Mouse (Mus musculus): ENCODE data around the gene Cidec. TPM values are rescaled to one million over a fixed set of nuclear protein-coding genes. Genes with fewer than 3 reads are reported as not detected.

Cidec gene
- polyA plus RNA-seq, 1 experiment from 2014 or later = not detected

- H3K9me3 ChIP-seq = peaks cover 2% of the 10 kb centered on the region; the same call in 1 of the 2 replicates
- H3K4me3 ChIP-seq = no peak overlapping the region
- 66% methylated on average over 3 of the region's 3 CpGs for WGBS
- H3K4me2 ChIP-seq (replicated peaks) = no peak overlapping the region
- H3K9ac ChIP-seq = no peak overlapping the region
- no peak for ATAC-seq (ENCODE audit: low FRiP score, low read depth)
- no peaks in the 10 kb centered on the region for H3K36me3 ChIP-seq
- H3K27me3 ChIP-seq (replicated peaks) = 0 out of 2 replicates have a peak, but pooled peaks cover 3% of the 10 kb centered on the region
- no peak overlapping the region for H3K27ac ChIP-seq
- no peaks in the 10 kb centered on the region for H3K4me1 ChIP-seq
Measured at GRCm38 (mm10) chr6:113427397-113427796, 8.2 kb downstream of the Cidec start.

- Histone ChIP-seq H3K9ac (no peak overlapping the region), H3K27me3 (replicated peaks) (0 out of 2 replicates have a peak, but pooled peaks cover 3% of the 10 kb centered on the region), H3K4me2 (replicated peaks) (no peak overlapping the region), H3K27ac (no peak overlapping the region), H3K4me3 (no peak overlapping the region), H3K4me1 (no peaks in the 10 kb centered on the region), H3K9me3 (peaks cover 2% of the 10 kb centered on the region; the same call in 1 of the 2 replicates), H3K36me3 (no peaks in the 10 kb centered on the region)
- no peak for ATAC-seq (ENCODE audit: low FRiP score, low read depth)
- WGBS = 94% methylated on average over 4 of the region's 4 CpGs
Measured at GRCm38 (mm10) chr6:113426696-113427095, 8.9 kb downstream of the Cidec start.

GRCm38 (mm10) chr6:113424187-113424586 is 11.4 kb downstream of the Cidec start:
- no peaks in the 10 kb centered on the region for H3K36me3 ChIP-seq
- 85% methylated on average over 7 of the region's 7 CpGs for WGBS
- 0 out of 2 replicates have a peak, but pooled peaks cover 3% of the 10 kb centered on the region for H3K27me3 ChIP-seq (replicated peaks)
- ATAC-seq (ENCODE audit: low FRiP score, low read depth) = no peak
- H3K9ac ChIP-seq = no peak overlapping the region
- no peak overlapping the region for H3K27ac ChIP-seq
- no peak overlapping the region for H3K4me2 ChIP-seq (replicated peaks)
- H3K4me3 ChIP-seq = no peak overlapping the region
- peaks cover 3% of the 10 kb centered on the region; the same call in 1 of the 2 replicates for H3K4me1 ChIP-seq
- peaks cover 2% of the 10 kb centered on the region; the same call in 1 of the 2 replicates for H3K9me3 ChIP-seq

- ATAC-seq (ENCODE audit: low FRiP score, low read depth) = no peak
- 76% methylated on average over 4 of the region's 4 CpGs for WGBS
- H3K27me3 ChIP-seq (replicated peaks) = 0 out of 2 replicates have a peak, but pooled peaks cover 3% of the 10 kb centered on the region
- no peaks in the 10 kb centered on the region for H3K36me3 ChIP-seq
- H3K4me2 ChIP-seq (replicated peaks) = no peak overlapping the region
- H3K9me3 ChIP-seq = peaks cover 2% of the 10 kb centered on the region; the same call in 1 of the 2 replicates
- no peak overlapping the region for H3K9ac ChIP-seq
- no peak overlapping the region for H3K27ac ChIP-seq
- no peak overlapping the region for H3K4me3 ChIP-seq
- peaks cover 12% of the 10 kb centered on the region for H3K4me1 ChIP-seq
Measured at GRCm38 (mm10) chr6:113423000-113423399, 12.6 kb downstream of the Cidec start.

GRCm38 (mm10) chr6:113419199-113419587 is 16.4 kb downstream of the Cidec start, which contains the start of gene Rpusd3:
Gene Rpusd3 (minus strand): TSS chr6:113419340.
- H3K27ac ChIP-seq = no peak within 1 kb of the TSS
- H3K27me3 ChIP-seq (replicated peaks) = no peaks in the 10 kb centered on the region
- H3K4me2 ChIP-seq (replicated peaks) = peak within 1 kb of the TSS; percentile 75
- no peaks in the 10 kb centered on the region for H3K9me3 ChIP-seq
- H3K4me3 ChIP-seq = peak within 1 kb of the TSS; percentile 55
- WGBS = under 1% methylated on average over 25 of the region's 25 CpGs
- H3K9ac ChIP-seq = peak within 1 kb of the TSS; percentile 74
- ATAC-seq (ENCODE audit: low FRiP score, low read depth) = peak; percentile 98
- H3K4me1 ChIP-seq = peaks cover 17% of the 10 kb centered on the region
- peaks cover 17% of the 10 kb centered on the region; the same call in 1 of the 2 replicates for H3K36me3 ChIP-seq

- H3K4me2 ChIP-seq (replicated peaks) = peak overlapping the region; percentile 75
- peaks cover 23% of the 10 kb centered on the region; the same call in 1 of the 2 replicates for H3K36me3 ChIP-seq
- H3K4me3 ChIP-seq = peak overlapping the region; percentile 55
- ATAC-seq (ENCODE audit: low FRiP score, low read depth) = peak; percentile 74
- peaks cover 17% of the 10 kb centered on the region for H3K4me1 ChIP-seq
- H3K9me3 ChIP-seq = no peaks in the 10 kb centered on the region
- WGBS = 16% methylated on average over 16 of the region's 16 CpGs
- H3K9ac ChIP-seq = peak overlapping the region; percentile 74
- no peak overlapping the region for H3K27ac ChIP-seq
- H3K27me3 ChIP-seq (replicated peaks) = no peaks in the 10 kb centered on the region
Measured at GRCm38 (mm10) chr6:113418441-113419198, 16.9 kb downstream of the Cidec start.

GRCm38 (mm10) chr6:113416416-113416815 is 19.1 kb downstream of the Cidec start:
- Histone ChIP-seq H3K27me3 (replicated peaks) (no peaks in the 10 kb centered on the region), H3K4me1 (peaks cover 17% of the 10 kb centered on the region), H3K4me2 (replicated peaks) (no peak overlapping the region), H3K9me3 (no peaks in the 10 kb centered on the region), H3K9ac (no peak overlapping the region), H3K27ac (no peak overlapping the region), H3K4me3 (no peak overlapping the region), H3K36me3 (peaks cover 29% of the 10 kb centered on the region)
- 87% methylated on average over 5 of the region's 5 CpGs for WGBS
- ATAC-seq (ENCODE audit: low FRiP score, low read depth) = no peak

GRCm38 (mm10) chr6:113410001-113410400 is 25.6 kb downstream of the Cidec start:
- no peak overlapping the region for H3K4me2 ChIP-seq (replicated peaks)
- no peak overlapping the region for H3K9ac ChIP-seq
- peaks cover 37% of the 10 kb centered on the region for H3K36me3 ChIP-seq
- H3K9me3 ChIP-seq = no peaks in the 10 kb centered on the region
- ATAC-seq (ENCODE audit: low FRiP score, low read depth) = no peak
- no peaks in the 10 kb centered on the region for H3K27me3 ChIP-seq (replicated peaks)
- H3K4me1 ChIP-seq = no peaks in the 10 kb centered on the region
- H3K4me3 ChIP-seq = no peak overlapping the region
- WGBS = 74% methylated on average over 1 of the region's 1 CpGs
- H3K27ac ChIP-seq = no peak overlapping the region

- no peak overlapping the region for H3K4me3 ChIP-seq
- no peak for ATAC-seq (ENCODE audit: low FRiP score, low read depth)
- H3K27ac ChIP-seq = no peak overlapping the region
- H3K9me3 ChIP-seq = no peaks in the 10 kb centered on the region
- WGBS = 77% methylated on average over 9 of the region's 9 CpGs
- peaks cover 18% of the 10 kb centered on the region; the same call in 1 of the 2 replicates for H3K36me3 ChIP-seq
- H3K27me3 ChIP-seq (replicated peaks) = no peaks in the 10 kb centered on the region
- no peak overlapping the region for H3K9ac ChIP-seq
- no peaks in the 10 kb centered on the region for H3K4me1 ChIP-seq
- H3K4me2 ChIP-seq (replicated peaks) = no peak overlapping the region
Measured at GRCm38 (mm10) chr6:113406683-113407082, 28.9 kb downstream of the Cidec start.

- 89% methylated on average over 6 of the region's 6 CpGs for WGBS
- Histone ChIP-seq H3K9me3 (no peaks in the 10 kb centered on the region), H3K4me1 (no peaks in the 10 kb centered on the region), H3K27me3 (replicated peaks) (no peaks in the 10 kb centered on the region), H3K27ac (no peak overlapping the region), H3K9ac (no peak overlapping the region), H3K4me2 (replicated peaks) (no peak overlapping the region), H3K36me3 (peaks cover 18% of the 10 kb centered on the region; the same call in 1 of the 2 replicates), H3K4me3 (no peak overlapping the region)
- no peak for ATAC-seq (ENCODE audit: low FRiP score, low read depth)
Measured at GRCm38 (mm10) chr6:113405483-113405882, 30.1 kb downstream of the Cidec start.

- Histone ChIP-seq H3K27me3 (replicated peaks) (no peaks in the 10 kb centered on the region), H3K27ac (no peak overlapping the region), H3K9me3 (no peaks in the 10 kb centered on the region), H3K4me1 (no peaks in the 10 kb centered on the region), H3K4me3 (no peak overlapping the region), H3K4me2 (replicated peaks) (no peak overlapping the region), H3K9ac (no peak overlapping the region), H3K36me3 (peaks cover 18% of the 10 kb centered on the region; the same call in 1 of the 2 replicates)
- no peak for ATAC-seq (ENCODE audit: low FRiP score, low read depth)
- WGBS = 70% methylated on average over 12 of the region's 12 CpGs
Measured at GRCm38 (mm10) chr6:113404649-113405448, 30.7 kb downstream of the Cidec start.

- ATAC-seq (ENCODE audit: low FRiP score, low read depth) = no peak
- Histone ChIP-seq H3K27me3 (replicated peaks) (no peaks in the 10 kb centered on the region), H3K4me3 (no peak overlapping the region), H3K9me3 (no peaks in the 10 kb centered on the region), H3K4me1 (no peaks in the 10 kb centered on the region), H3K27ac (no peak overlapping the region), H3K4me2 (replicated peaks) (no peak overlapping the region), H3K9ac (no peak overlapping the region), H3K36me3 (peaks cover 14% of the 10 kb centered on the region; the same call in 1 of the 2 replicates)
- 91% methylated on average over 13 of the region's 13 CpGs for WGBS
Measured at GRCm38 (mm10) chr6:113402094-113402493, 33.5 kb downstream of the Cidec start.

All from neural tube, embryonic 12.5 days (tissue).